Mouse (Mus musculus) erythroblast, embryonic 14.5 days (primary cell): Measurements from ENCODE around the gene Fut7.

ENCODE experiments used
- GATA1 ChIP-seq: IDR thresholded peaks from 2 replicates; pipeline ENCODE4 v1.6.1; 2012; ENCODE audit warnings: low read length, inconsistent platforms, mixed read lengths
- TAL1 ChIP-seq: IDR thresholded peaks from 3 replicates; pipeline ENCODE4 v1.6.1; 2012; ENCODE audit warnings: low read length, inconsistent platforms, mixed read lengths

- TF ChIP-seq GATA1 (no peak), TAL1 (no peak)
Observed at GRCm38 (mm10) chr2:25417426-25417825, 5.6 kb upstream of the Fut7 start.
